Mouse (Mus musculus): ENCODE measurements at regions not wholly inside any gene's neighbourhood (a gene's known extent, or its start where the extent isn't known, plus 50 kb on each side); places are given as distances from the start of the nearest gene placed in this dataset.

DNA sequence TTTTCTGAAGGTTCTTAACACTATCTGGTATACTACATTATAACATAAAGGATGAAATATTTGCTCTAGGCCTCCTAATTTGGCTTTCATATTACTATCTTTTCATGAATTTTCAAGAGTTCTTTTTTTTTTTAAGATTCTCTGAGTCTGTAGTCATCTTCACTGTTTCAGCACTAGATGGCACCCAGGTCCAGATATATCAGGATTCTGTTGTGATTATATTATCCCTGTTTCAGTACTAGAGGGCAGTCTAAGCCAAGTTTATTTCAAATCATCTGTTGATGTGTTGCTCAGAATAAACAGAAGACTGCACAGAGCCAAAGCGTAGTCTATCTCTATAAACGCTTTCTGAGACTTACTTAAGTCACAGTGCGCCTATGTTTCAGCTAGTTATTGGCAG lies 1760.2 kb upstream of the Acvr2a start:
- peak in 1 of 2 experiments; percentile 4 for DNase-seq (ENCODE audit: extremely low spot score in 1 of 2, low spot score in 1 of 2)

DNA sequence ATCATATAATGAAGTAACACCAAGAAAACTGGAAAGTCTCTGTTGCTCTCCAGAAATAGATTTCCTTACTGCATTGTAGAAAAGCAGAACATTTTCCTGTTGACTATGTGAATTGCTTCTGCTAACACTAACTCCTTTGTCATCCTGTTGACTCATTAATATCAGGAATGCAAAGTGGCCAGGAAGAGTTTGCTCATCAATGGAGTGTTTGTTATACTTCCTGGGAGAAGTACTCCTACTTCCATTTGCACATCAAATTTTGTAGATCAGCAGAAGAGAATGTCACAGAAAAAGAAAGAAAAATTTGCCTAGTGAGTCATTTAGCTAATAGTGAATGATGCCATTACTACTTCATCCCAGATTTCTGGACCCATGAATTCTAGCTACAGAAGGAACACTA lies 1739.7 kb upstream of the Acvr2a start:
- no peak for DNase-seq (ENCODE audit: extremely low spot score in 1 of 2, low spot score in 1 of 2)

DNA sequence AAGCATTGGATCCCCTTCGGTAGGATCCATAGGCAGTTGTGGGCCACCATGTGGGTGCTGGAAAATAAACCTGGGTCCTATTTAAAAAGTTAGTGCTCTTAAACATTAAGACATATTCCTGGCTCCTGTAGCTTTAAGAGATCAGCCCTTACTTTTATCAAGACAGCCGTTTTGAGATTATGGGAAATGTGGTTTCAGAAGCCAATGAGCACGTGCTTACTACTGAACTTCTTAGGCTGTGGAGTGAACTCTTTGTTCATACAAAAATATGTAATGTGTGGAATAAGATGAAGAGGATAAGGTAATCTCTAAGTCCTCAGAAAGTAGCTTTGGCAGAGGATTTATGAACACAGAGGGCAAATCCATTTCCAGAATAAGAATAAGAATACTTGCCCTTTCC lies 1738.7 kb upstream of the Acvr2a start:
- DNase-seq (ENCODE audit: extremely low spot score in 1 of 2, low spot score in 1 of 2), result no peak

DNA sequence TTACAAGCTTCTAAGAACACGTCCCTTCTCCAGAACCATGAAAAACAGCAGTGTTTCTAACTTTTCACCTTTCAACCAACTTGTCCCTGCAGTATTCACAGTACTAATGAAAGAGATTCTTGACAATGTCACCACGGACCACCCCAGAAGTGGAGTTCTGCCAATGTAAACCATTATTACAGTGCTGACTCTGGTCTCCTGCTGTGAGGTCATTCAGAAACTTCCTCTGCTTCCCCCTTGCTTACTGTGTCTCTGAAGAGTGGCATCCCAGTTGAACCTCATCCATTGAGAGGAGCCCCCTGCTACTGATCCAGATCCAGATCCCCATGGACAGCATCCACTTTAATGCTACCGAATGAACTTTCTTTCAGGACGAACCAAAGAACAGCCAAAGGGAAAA lies 1725.3 kb upstream of the Acvr2a start:
- peak in 1 of 2 experiments; percentile 0 for DNase-seq (ENCODE audit: extremely low spot score in 1 of 2, low spot score in 1 of 2)

DNA sequence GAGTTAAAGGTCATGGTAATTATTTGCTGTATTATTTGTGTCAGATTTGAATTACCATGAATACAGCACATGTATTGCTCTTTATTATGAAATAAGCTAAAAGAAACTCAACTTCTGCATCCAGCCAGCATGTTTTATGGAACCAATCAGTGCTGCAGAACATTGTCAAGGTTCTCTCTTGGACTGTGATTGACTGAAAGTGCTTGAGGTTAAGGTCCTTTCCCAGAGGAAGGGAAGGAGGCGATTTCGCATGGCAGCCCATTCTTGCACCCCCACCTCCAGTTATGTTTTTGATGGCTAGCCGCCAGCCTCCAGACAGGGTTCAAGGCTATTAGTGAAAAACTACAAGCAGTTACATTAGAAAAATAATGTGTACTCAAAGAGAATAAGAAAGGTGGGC lies 1717.9 kb upstream of the Acvr2a start:
- no peak for DNase-seq (ENCODE audit: extremely low spot score in 1 of 2, low spot score in 1 of 2)

DNA sequence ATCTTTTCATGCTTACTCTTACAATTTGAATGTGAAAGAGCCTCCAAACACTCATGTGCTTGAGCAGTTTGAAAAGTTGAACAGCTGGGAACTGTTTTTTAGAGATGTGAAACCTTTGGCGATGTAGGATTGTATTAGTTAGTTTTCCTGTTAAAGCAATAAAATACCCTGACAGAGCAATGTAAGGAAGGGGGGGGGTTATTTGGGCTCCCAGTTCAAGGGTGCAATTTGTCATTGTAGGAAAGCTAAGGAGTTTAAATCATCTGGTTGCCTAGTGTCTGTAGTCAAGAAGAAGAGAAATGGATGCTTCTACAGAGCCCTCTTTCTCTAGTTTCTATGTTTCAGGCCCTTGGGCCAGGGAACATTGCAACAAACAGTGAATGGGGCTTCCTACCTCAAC lies 1674.5 kb upstream of the Acvr2a start:
- no peak for DNase-seq (ENCODE audit: extremely low spot score in 1 of 2, low spot score in 1 of 2)

DNA sequence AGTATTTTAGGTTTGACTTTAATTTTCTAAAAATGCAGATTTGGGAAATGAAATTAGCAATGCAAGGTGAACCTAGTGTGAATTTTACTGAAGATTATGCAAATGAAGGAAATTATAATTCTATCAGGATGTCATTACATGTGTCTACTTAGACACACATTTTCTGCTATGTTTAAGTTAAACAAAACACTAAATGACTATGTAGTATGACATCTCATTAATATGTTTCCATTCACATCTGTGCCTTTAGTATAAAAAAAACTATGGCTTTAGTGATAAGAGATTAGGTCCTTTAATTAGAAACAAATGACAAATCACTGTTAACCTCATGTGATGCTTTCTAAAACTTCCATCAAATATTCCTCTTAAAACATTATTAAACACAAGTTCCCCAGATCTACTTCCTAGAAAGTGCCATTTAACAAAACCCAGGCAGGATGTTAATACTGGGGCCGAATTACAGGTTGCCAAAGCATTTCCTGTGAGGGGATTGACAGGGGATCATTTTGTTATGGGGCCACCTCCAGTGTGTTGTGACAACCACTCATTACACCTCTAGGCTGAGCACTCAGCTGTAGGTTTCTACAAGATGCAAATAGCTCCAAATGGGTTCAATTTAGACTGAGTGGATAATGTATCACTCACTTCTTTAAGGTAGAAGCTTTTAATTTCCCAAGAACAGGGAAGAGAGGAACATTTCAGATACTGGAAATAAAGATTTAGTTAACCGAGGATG lies 1629.7 kb upstream of the Acvr2a start:
- no peak for DNase-seq (ENCODE audit: extremely low spot score in 1 of 2, low spot score in 1 of 2)

All from frontal cortex, adult 2 months (tissue).